Mouse (Mus musculus) G1E (cell line): ENCODE results near the gene Dcst1.

Experiments
- CTCF ChIP-seq: IDR thresholded peaks from 2 replicates; pipeline ENCODE4 v1.5.1; 2012; ENCODE audit warnings: low read depth, low read length, inconsistent platforms, mixed read lengths
- GATA1 ChIP-seq: IDR thresholded peaks from 2 replicates; pipeline ENCODE4 v1.6.1; 2012; ENCODE audit warnings: borderline replicate concordance, low read length, inconsistent platforms, mixed read lengths
- POLR2AphosphoS5 ChIP-seq: IDR thresholded peaks from 2 replicates; pipeline ENCODE4 v1.6.1; 2012; ENCODE audit warnings: low read depth, low read length, inconsistent platforms; ENCODE audit not compliant: insufficient replicate concordance
- TAL1 ChIP-seq: conservative IDR thresholded peaks from 2 replicates; pipeline ENCODE4 v1.6.1; 2012; ENCODE audit warnings: low read depth, low read length, inconsistent platforms, mixed read lengths

- TF ChIP-seq CTCF: no peak
- no peak for TF ChIP-seq GATA1
- TF ChIP-seq TAL1: no peak
- no peak for TF ChIP-seq POLR2AphosphoS5
Measured at GRCm38 (mm10) chr3:89367338-89367737, 2.3 kb upstream of the Dcst1 start.
